Mouse (Mus musculus) forebrain, embryonic 12.5 days (tissue): ENCODE measurements at regions not wholly inside any gene's neighbourhood (a gene's known extent, or its start where the extent isn't known, plus 50 kb on each side); places are given as distances from the start of the nearest gene placed in this dataset.

Source experiments
- ATAC-seq: fragments of 200-750 bp; cut with Nextera tagmentation; 2 replicates; pipeline ENCODE4 v1.8.0; 2017; ENCODE audit warnings: moderate TSS enrichment; ENCODE audit not compliant: low FRiP score
- H3K27ac ChIP-seq: fragments of 300-500 bp; sonication (generic); 2 replicates; pipeline ENCODE4 v1.5.1; 2016; ENCODE audit warnings: mild to moderate bottlenecking
- H3K27me3 ChIP-seq: fragments of 300-500 bp; sonication (generic); 2 replicates; pipeline ENCODE4 v1.6.1; 2016; ENCODE audit warnings: mild to moderate bottlenecking
- H3K36me3 ChIP-seq: fragments of 300-500 bp; sonication (generic); replicated peaks from 2 replicates; pipeline ENCODE4 v1.6.1; 2016; ENCODE audit warnings: mild to moderate bottlenecking
- H3K4me1 ChIP-seq: fragments of 300-500 bp; sonication (generic); 2 replicates; pipeline ENCODE4 v1.6.1; 2016
- H3K4me2 ChIP-seq: fragments of 300-500 bp; sonication (generic); 2 replicates; pipeline ENCODE4 v1.6.1; 2016; ENCODE audit warnings: mild to moderate bottlenecking, moderate library complexity
- H3K4me3 ChIP-seq: fragments of 300-500 bp; sonication (generic); replicated peaks from 2 replicates; pipeline ENCODE4 v1.5.1; 2016; ENCODE audit warnings: mild to moderate bottlenecking
- H3K9ac ChIP-seq: fragments of 300-500 bp; sonication (generic); 2 replicates; pipeline ENCODE4 v1.6.1; 2016; ENCODE audit warnings: mild to moderate bottlenecking
- H3K9me3 ChIP-seq: fragments of 300-500 bp; sonication (generic); 2 replicates; pipeline ENCODE4 v1.6.1; 2016
- WGBS: fragments of 180-500 bp; shearing (Covaris S2); methylation state at CpG from one replicate; pipeline ENCODE4 v1.1.7; 2016; 5-methylcytosine and 5-hydroxymethylcytosine counted together

DNA sequence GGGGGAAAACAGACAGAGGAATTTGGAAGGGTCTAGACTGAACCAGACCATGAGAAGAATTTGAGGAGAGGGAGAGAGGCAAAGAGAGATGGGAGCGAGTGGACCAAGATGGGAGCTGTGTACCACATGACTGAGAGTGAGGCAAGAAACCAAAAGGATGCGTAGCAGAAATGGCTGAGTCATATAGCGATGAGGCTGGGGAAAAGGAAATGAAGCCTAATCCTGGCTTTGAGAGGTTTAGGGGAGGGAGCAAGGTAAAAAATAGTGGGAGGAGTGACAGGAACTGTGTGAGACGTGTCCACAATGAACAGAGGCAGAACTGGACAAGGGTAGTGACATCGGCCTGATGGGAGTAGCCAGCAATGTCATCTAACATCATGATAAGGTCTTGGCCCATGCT, 140.1 kb upstream of the Ednrb start:
- H3K4me1 ChIP-seq: no peaks in the 10 kb centered on the region
- WGBS: 92% methylated on average over 5 of the region's 5 CpGs
- no peaks in the 10 kb centered on the region for H3K36me3 ChIP-seq
- H3K27me3 ChIP-seq: no peaks in the 10 kb centered on the region
- ATAC-seq: no peak
- H3K9me3 ChIP-seq: no peaks in the 10 kb centered on the region
- no peak overlapping the region for H3K4me2 ChIP-seq
- H3K4me3 ChIP-seq: no peak overlapping the region
- no peak overlapping the region for H3K27ac ChIP-seq
- H3K9ac ChIP-seq: no peak overlapping the region

GRCm38 (mm10) chr14:103978808-103979207, 134.6 kb upstream of the Ednrb start:
- Histone ChIP-seq H3K9me3 (no peaks in the 10 kb centered on the region), H3K36me3 (no peaks in the 10 kb centered on the region), H3K9ac (no peak overlapping the region), H3K27ac (no peak overlapping the region), H3K27me3 (no peaks in the 10 kb centered on the region), H3K4me1 (no peaks in the 10 kb centered on the region), H3K4me3 (no peak overlapping the region), H3K4me2 (no peak overlapping the region)
- 91% methylated on average over 2 of the region's 2 CpGs for WGBS
- ATAC-seq: no peak

- Histone ChIP-seq H3K9ac (no peak overlapping the region), H3K9me3 (no peaks in the 10 kb centered on the region), H3K4me3 (no peak overlapping the region), H3K27ac (no peak overlapping the region), H3K36me3 (no peaks in the 10 kb centered on the region), H3K4me2 (no peak overlapping the region), H3K4me1 (no peaks in the 10 kb centered on the region), H3K27me3 (no peaks in the 10 kb centered on the region)
- no peak for ATAC-seq
- WGBS: 56% methylated on average over 2 of the region's 2 CpGs
These were observed 133.6 kb upstream of the Ednrb start for GRCm38 (mm10) chr14:103977769-103978168.

- Histone ChIP-seq H3K36me3 (no peaks in the 10 kb centered on the region), H3K4me2 (no peak overlapping the region), H3K4me1 (no peaks in the 10 kb centered on the region), H3K27ac (no peak overlapping the region), H3K27me3 (no peaks in the 10 kb centered on the region), H3K4me3 (no peak overlapping the region), H3K9ac (no peak overlapping the region), H3K9me3 (no peaks in the 10 kb centered on the region)
- ATAC-seq: no peak
- WGBS: 85% methylated on average over 4 of the region's 4 CpGs
These were observed 129.8 kb upstream of the Ednrb start for GRCm38 (mm10) chr14:103973955-103974354.

GRCm38 (mm10) chr14:103973111-103973510, 128.9 kb upstream of the Ednrb start:
- no peaks in the 10 kb centered on the region for H3K9me3 ChIP-seq
- ATAC-seq: no peak
- 91% methylated on average over 7 of the region's 7 CpGs for WGBS
- no peak overlapping the region for H3K4me3 ChIP-seq
- H3K4me2 ChIP-seq: no peak overlapping the region
- H3K9ac ChIP-seq: no peak overlapping the region
- no peak overlapping the region for H3K27ac ChIP-seq
- H3K27me3 ChIP-seq: no peaks in the 10 kb centered on the region
- H3K4me1 ChIP-seq: no peaks in the 10 kb centered on the region
- H3K36me3 ChIP-seq: no peaks in the 10 kb centered on the region

- Histone ChIP-seq H3K27me3 (no peaks in the 10 kb centered on the region), H3K4me1 (no peaks in the 10 kb centered on the region), H3K9ac (no peak overlapping the region), H3K4me2 (no peak overlapping the region), H3K4me3 (no peak overlapping the region), H3K27ac (no peak overlapping the region), H3K36me3 (no peaks in the 10 kb centered on the region), H3K9me3 (no peaks in the 10 kb centered on the region)
- ATAC-seq: no peak
- 81% methylated on average over 2 of the region's 2 CpGs for WGBS
These were observed 125.1 kb upstream of the Ednrb start for GRCm38 (mm10) chr14:103969305-103969704.

- WGBS: 48% methylated on average over 2 of the region's 2 CpGs
- Histone ChIP-seq H3K4me1 (no peaks in the 10 kb centered on the region), H3K4me2 (no peak overlapping the region), H3K4me3 (no peak overlapping the region), H3K27ac (no peak overlapping the region), H3K9ac (no peak overlapping the region), H3K27me3 (no peaks in the 10 kb centered on the region), H3K9me3 (no peaks in the 10 kb centered on the region), H3K36me3 (no peaks in the 10 kb centered on the region)
- no peak for ATAC-seq
These were observed 122.1 kb upstream of the Ednrb start for GRCm38 (mm10) chr14:103966293-103966692.

GRCm38 (mm10) chr14:103962303-103962881, 118.2 kb upstream of the Ednrb start:
- H3K27ac ChIP-seq: no peak overlapping the region
- H3K27me3 ChIP-seq: no peaks in the 10 kb centered on the region
- WGBS: 86% methylated on average over 11 of the region's 11 CpGs
- H3K4me2 ChIP-seq: no peak overlapping the region
- no peaks in the 10 kb centered on the region for H3K36me3 ChIP-seq
- no peak overlapping the region for H3K9ac ChIP-seq
- H3K9me3 ChIP-seq: no peaks in the 10 kb centered on the region
- no peaks in the 10 kb centered on the region for H3K4me1 ChIP-seq
- H3K4me3 ChIP-seq: no peak overlapping the region
- ATAC-seq: no peak

DNA sequence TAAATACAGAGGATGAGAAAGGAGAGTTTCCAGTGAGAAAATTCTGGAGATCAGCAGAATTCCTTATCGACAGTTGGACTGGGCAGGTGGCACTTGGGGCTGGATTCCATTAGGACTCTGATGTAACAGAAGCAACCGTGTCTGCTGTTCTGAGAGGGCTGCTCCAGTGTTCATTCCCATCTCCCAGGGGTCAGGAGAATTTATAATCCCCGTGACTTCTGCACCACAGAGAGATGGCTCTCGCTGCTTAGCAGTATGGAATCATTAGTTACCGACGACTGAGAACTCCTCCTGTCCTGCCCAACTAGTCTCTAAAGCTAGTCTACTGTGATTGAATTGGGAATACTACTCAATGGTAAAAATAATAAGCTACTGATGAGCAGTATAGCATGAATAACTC, 107.7 kb upstream of the Ednrb start:
- H3K9me3 ChIP-seq: no peaks in the 10 kb centered on the region
- no peak overlapping the region for H3K4me3 ChIP-seq
- no peak overlapping the region for H3K4me2 ChIP-seq
- ATAC-seq: no peak
- peaks cover 9% of the 10 kb centered on the region for H3K4me1 ChIP-seq
- no peak overlapping the region for H3K9ac ChIP-seq
- no peak overlapping the region for H3K27ac ChIP-seq
- H3K27me3 ChIP-seq: no peaks in the 10 kb centered on the region
- WGBS: 83% methylated on average over 6 of the region's 6 CpGs
- H3K36me3 ChIP-seq: no peaks in the 10 kb centered on the region

- H3K36me3 ChIP-seq: no peaks in the 10 kb centered on the region
- no peak overlapping the region for H3K9ac ChIP-seq
- H3K9me3 ChIP-seq: no peaks in the 10 kb centered on the region
- no peaks in the 10 kb centered on the region for H3K27me3 ChIP-seq
- no peak overlapping the region for H3K27ac ChIP-seq
- H3K4me3 ChIP-seq: no peak overlapping the region
- WGBS: 29% methylated on average over 6 of the region's 6 CpGs
- H3K4me1 ChIP-seq: peaks cover 9% of the 10 kb centered on the region
- ATAC-seq: no peak
- no peak overlapping the region for H3K4me2 ChIP-seq
These were observed 105.7 kb upstream of the Ednrb start for GRCm38 (mm10) chr14:103949950-103950349.

GRCm38 (mm10) chr14:103948026-103948777, 104.0 kb upstream of the Ednrb start:
- Histone ChIP-seq H3K4me2 (no peak overlapping the region), H3K27me3 (no peaks in the 10 kb centered on the region), H3K9me3 (no peaks in the 10 kb centered on the region), H3K27ac (peak overlapping the region; percentile 50; the same call in 1 of the 2 replicates), H3K4me1 (peaks cover 9% of the 10 kb centered on the region), H3K9ac (no peak overlapping the region), H3K36me3 (no peaks in the 10 kb centered on the region), H3K4me3 (no peak overlapping the region)
- ATAC-seq: peak; percentile 54
- 21% methylated on average over 3 of the region's 3 CpGs for WGBS

GRCm38 (mm10) chr14:103945753-103946152, 101.6 kb upstream of the Ednrb start:
- H3K4me2 ChIP-seq: no peak overlapping the region
- no peaks in the 10 kb centered on the region for H3K9me3 ChIP-seq
- H3K36me3 ChIP-seq: no peaks in the 10 kb centered on the region
- no peak overlapping the region for H3K9ac ChIP-seq
- no peak for ATAC-seq
- peaks cover 9% of the 10 kb centered on the region for H3K4me1 ChIP-seq
- H3K27ac ChIP-seq: no peak overlapping the region
- H3K4me3 ChIP-seq: no peak overlapping the region
- H3K27me3 ChIP-seq: no peaks in the 10 kb centered on the region
- WGBS: 86% methylated on average over 1 of the region's 1 CpGs

DNA sequence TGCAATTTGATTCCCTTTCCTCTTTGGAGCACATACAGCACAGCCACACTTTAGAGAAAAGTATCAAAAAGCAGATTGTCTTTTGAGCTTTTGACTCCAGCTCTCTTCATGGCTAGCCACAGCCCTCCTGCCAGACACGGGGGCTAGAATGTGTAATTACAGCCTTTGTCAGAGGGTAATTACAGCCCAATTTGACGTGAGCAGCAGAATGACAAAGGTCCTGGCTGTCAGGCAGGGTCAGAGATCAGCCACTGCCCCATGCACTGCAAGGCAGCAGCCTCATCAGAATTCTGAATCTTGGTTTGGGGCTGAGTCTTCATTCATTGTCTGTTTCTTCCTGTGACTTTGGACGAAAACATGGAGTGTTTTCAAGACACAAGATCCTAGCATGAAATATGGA, 95.7 kb upstream of the Ednrb start:
- Histone ChIP-seq H3K36me3 (no peaks in the 10 kb centered on the region), H3K4me3 (no peak overlapping the region), H3K27ac (no peak overlapping the region), H3K9ac (no peak overlapping the region), H3K4me2 (no peak overlapping the region), H3K4me1 (peaks cover 7% of the 10 kb centered on the region), H3K27me3 (no peaks in the 10 kb centered on the region), H3K9me3 (no peaks in the 10 kb centered on the region)
- WGBS: 3% methylated on average over 3 of the region's 3 CpGs
- ATAC-seq: no peak
